Mouse (Mus musculus) liver, embryonic 13.5 days (tissue): ENCODE results near the gene Gm8334. TPM values are rescaled to one million over a fixed set of nuclear protein-coding genes. Genes with fewer than 3 reads are reported as not detected.
"Not testable (repeated sequence)": the region's sequence is repeated elsewhere in the genome, so short reads cannot be mapped to it uniquely, and the experiment has no call there.

Experiments used
- ATAC-seq: fragments of 200-750 bp; cut with Nextera tagmentation; 2 replicates; pipeline ENCODE4 v1.8.0; 2017; ENCODE audit warnings: low read depth, mild to moderate bottlenecking, moderate number of reproducible peaks, moderate library complexity
- DNase-seq: peaks from one replicate; pipeline ENCODE4 v3.0.0; 2022
- H3K27ac ChIP-seq: fragments of 300-500 bp; sonication (generic); 2 replicates; pipeline ENCODE4 v1.5.1; 2015; ENCODE audit warnings: moderate library complexity, mild to moderate bottlenecking, inconsistent platforms
- H3K27me3 ChIP-seq: fragments of 300-500 bp; sonication (generic); 2 replicates; pipeline ENCODE4 v1.6.1; 2015; ENCODE audit warnings: mild to moderate bottlenecking, inconsistent platforms
- H3K36me3 ChIP-seq: fragments of 300-500 bp; sonication (generic); 2 replicates; pipeline ENCODE4 v1.6.1; 2015; ENCODE audit warnings: mild to moderate bottlenecking, inconsistent platforms
- H3K4me1 ChIP-seq: fragments of 300-500 bp; sonication (generic); replicated peaks from 2 replicates; pipeline ENCODE4 v1.6.1; 2015; ENCODE audit warnings: inconsistent platforms
- H3K4me2 ChIP-seq: fragments of 300-500 bp; sonication (generic); 2 replicates; pipeline ENCODE4 v1.6.1; 2015; ENCODE audit warnings: inconsistent platforms, mild to moderate bottlenecking, moderate library complexity
- H3K4me3 ChIP-seq: fragments of 300-500 bp; sonication (generic); replicated peaks from 2 replicates; pipeline ENCODE4 v1.5.1; 2015; ENCODE audit warnings: mild to moderate bottlenecking, inconsistent platforms
- H3K9ac ChIP-seq: fragments of 300-500 bp; sonication (generic); 2 replicates; pipeline ENCODE4 v1.6.1; 2015; ENCODE audit warnings: mild to moderate bottlenecking, inconsistent platforms
- H3K9me3 ChIP-seq: fragments of 300-500 bp; sonication (generic); replicated peaks from 2 replicates; pipeline ENCODE4 v1.6.1; 2016; ENCODE audit warnings: inconsistent platforms
- WGBS: fragments of 180-500 bp; shearing (Covaris S2); methylation state at CpG from one replicate; pipeline ENCODE4 v1.1.7; 2015; ENCODE audit not compliant: insufficient replicate concordance; 5-methylcytosine and 5-hydroxymethylcytosine counted together
- polyA plus RNA-seq: library from polyadenylated mRNA; unstranded; fragments of >200 nt; fragmentation: Nextera tagmentation; extraction: Ambion mirVana; gene quantifications from 2 replicates; pipeline ENCODE4 v1.2.1, GENCODE M21; 2015

Gene Gm8334
- polyA plus RNA-seq = not detected in 2 replicates

GRCm38 (mm10) chrX:148615053-148615452 is at the start of gene Gm8334:
Gene Gm8334 (minus strand): TSS chrX:148615153.
- H3K9me3 ChIP-seq, H3K9ac ChIP-seq, H3K4me2 ChIP-seq, H3K36me3 ChIP-seq, H3K4me1 ChIP-seq, H3K27ac ChIP-seq, ATAC-seq, H3K27me3 ChIP-seq, H3K4me3 ChIP-seq, DNase-seq: not testable (repeated sequence)
- 77% methylated on average over 4 of the region's 7 CpGs for WGBS

GRCm38 (mm10) chrX:148663298-148663697 is 48.3 kb upstream of the Gm8334 start, which contains the start of gene Gm15127:
Gene Gm15127 (plus strand): TSS chrX:148663598.
- H3K4me1 ChIP-seq, H3K9me3 ChIP-seq, H3K4me2 ChIP-seq, H3K27me3 ChIP-seq, H3K27ac ChIP-seq, H3K9ac ChIP-seq, H3K36me3 ChIP-seq, H3K4me3 ChIP-seq, DNase-seq, ATAC-seq: not testable (repeated sequence)
- WGBS = 74% methylated on average over 2 of the region's 4 CpGs

Other genes starting within 250 kb of the Gm8334 start
- gene Gm15114, start 126.2 kb downstream of the Gm8334 start, polyA plus RNA-seq = not detected in 2 replicates
- gene Gm15127, start 48.4 kb upstream of the Gm8334 start, polyA plus RNA-seq = not detected in 2 replicates
- not detected in 2 replicates for gene Luzp4, start 242.5 kb upstream of the Gm8334 start, polyA plus RNA-seq